Mouse (Mus musculus) MEL (cell line): ENCODE data around the gene Lmo1.

ENCODE experiments used
- CTCF ChIP-seq, 3 experiments: IDR thresholded peaks in 2 of 3; conservative IDR thresholded peaks in 1 of 3; 2 replicates each; pipeline ENCODE4 v1.5.1; 2011 to 2012; ENCODE audit warnings: low read length in 3 of 3, low read depth in 2 of 3, mild to moderate bottlenecking in 2 of 3, improper control_type of control experiment in 1 of 3, inconsistent platforms in 1 of 3, mixed read lengths in 1 of 3, moderate library complexity in 1 of 3; ENCODE audit not compliant: control insufficient read depth in 1 of 3, insufficient read depth in 1 of 3, poor library complexity in 1 of 3, severe bottlenecking in 1 of 3
- MYB ChIP-seq: IDR thresholded peaks from 2 replicates; pipeline ENCODE4 v1.6.1; 2011; ENCODE audit warnings: mild to moderate bottlenecking, low read depth, low read length, improper control_type of control experiment
- POLR2A ChIP-seq, 2 experiments: IDR thresholded peaks; 2 replicates each; pipeline ENCODE4 v1.6.1; 2011 to 2012; ENCODE audit warnings: low read length in 2 of 2, mild to moderate bottlenecking in 2 of 2, control low read depth in 1 of 2, improper control_type of control experiment in 1 of 2, low read depth in 1 of 2, moderate library complexity in 1 of 2; ENCODE audit not compliant: control insufficient read depth in 1 of 2, insufficient read depth in 1 of 2, poor library complexity in 1 of 2

- TF ChIP-seq POLR2A (IDR thresholded peaks at IDR 0.05; ENCODE audit: control insufficient read depth in 1 of 2, insufficient read depth in 1 of 2, low read depth in 1 of 2, low read length in 2 of 2, poor library complexity in 1 of 2) (no peak), CTCF (IDR thresholded peaks at IDR 0.05 in 2 of 3, conservative IDR thresholded peaks at IDR 0.05 in 1 of 3; ENCODE audit: control insufficient read depth in 1 of 3, insufficient read depth in 1 of 3, low read depth in 2 of 3, low read length in 3 of 3, poor library complexity in 1 of 3, severe bottlenecking in 1 of 3) (no peak), MYB (no peak)
Measured at GRCm38 (mm10) chr7:109174949-109175669, at the start of gene Lmo1.
